Mouse (Mus musculus) heart, adult 9 months (tissue): ENCODE data around the gene Ddx52.
A peak's percentile ranks its signal among the peaks of the same experiment; 100 is the strongest.

ENCODE experiments used
- DNase-seq, 2 experiments: peaks; one replicate each; pipeline ENCODE4 v3.0.0; 2022; ENCODE audit warnings: low spot score in 2 of 2

Ddx52 gene

GRCm38 (mm10) chr11:83941950-83942840, at the start of gene Ddx52:
Gene Ddx52, plus strand, starts transcription at chr11:83942062.
- DNase-seq, result peak; percentile 80 to 88

- no peak for DNase-seq
Measured at GRCm38 (mm10) chr11:83893325-83893724, 48.5 kb upstream of the Ddx52 start.

GRCm38 (mm10) chr11:83896430-83897410, 45.1 kb upstream of the Ddx52 start:
- no peak for DNase-seq

GRCm38 (mm10) chr11:83897569-83897968, 44.3 kb upstream of the Ddx52 start:
- no peak for DNase-seq

GRCm38 (mm10) chr11:83902812-83903211, 39.0 kb upstream of the Ddx52 start:
- DNase-seq, result no peak

GRCm38 (mm10) chr11:83905756-83906155, 36.1 kb upstream of the Ddx52 start:
- no peak for DNase-seq

GRCm38 (mm10) chr11:83908376-83908775, 33.5 kb upstream of the Ddx52 start:
- no peak for DNase-seq

- DNase-seq, result no peak
Measured at GRCm38 (mm10) chr11:83913824-83914311, 28.0 kb upstream of the Ddx52 start.

GRCm38 (mm10) chr11:83914501-83914900, 27.4 kb upstream of the Ddx52 start:
- no peak for DNase-seq

- no peak for DNase-seq
Measured at GRCm38 (mm10) chr11:83922600-83922999, 19.3 kb upstream of the Ddx52 start.

- no peak for DNase-seq
Measured at GRCm38 (mm10) chr11:83927097-83927496, 14.8 kb upstream of the Ddx52 start.

- no peak for DNase-seq
Measured at GRCm38 (mm10) chr11:83932506-83933106, 9.3 kb upstream of the Ddx52 start.

- DNase-seq, result no peak
Measured at GRCm38 (mm10) chr11:83933376-83933775, 8.5 kb upstream of the Ddx52 start.

GRCm38 (mm10) chr11:83935986-83936665, 5.7 kb upstream of the Ddx52 start:
- DNase-seq, result peak; percentile 12 to 57

- DNase-seq, result no peak
Measured at GRCm38 (mm10) chr11:83938556-83938955, 3.3 kb upstream of the Ddx52 start.

- DNase-seq, result no peak
Measured at GRCm38 (mm10) chr11:83956822-83957221, 15.0 kb downstream of the Ddx52 start.

GRCm38 (mm10) chr11:83961983-83962382, 20.1 kb downstream of the Ddx52 start:
- no peak for DNase-seq

GRCm38 (mm10) chr11:83963991-83964921, 22.4 kb downstream of the Ddx52 start, which contains the start of gene Synrg:
Gene Synrg, plus strand, starts transcription at chr11:83964428.
- DNase-seq, result peak; percentile 90 to 93

GRCm38 (mm10) chr11:83967436-83968204, 25.8 kb downstream of the Ddx52 start:
- no peak for DNase-seq
